Mouse (Mus musculus) kidney, adult 2 months (tissue): ENCODE data around the gene Arf6.

ENCODE experiments used
- CTCF ChIP-seq: fragments of 200-500 bp; conservative IDR thresholded peaks from 2 replicates; pipeline ENCODE4 v1.5.1; 2011; ENCODE audit warnings: low read depth, mild to moderate bottlenecking, control low read depth, low read length, moderate library complexity, mixed read lengths; ENCODE audit not compliant: insufficient read depth, insufficient read length
- POLR2A ChIP-seq: fragments of 200-500 bp; IDR thresholded peaks from one replicate; pipeline ENCODE4 v1.6.1; 2011; ENCODE audit warnings: low read depth, low read length, control low read depth

DNA sequence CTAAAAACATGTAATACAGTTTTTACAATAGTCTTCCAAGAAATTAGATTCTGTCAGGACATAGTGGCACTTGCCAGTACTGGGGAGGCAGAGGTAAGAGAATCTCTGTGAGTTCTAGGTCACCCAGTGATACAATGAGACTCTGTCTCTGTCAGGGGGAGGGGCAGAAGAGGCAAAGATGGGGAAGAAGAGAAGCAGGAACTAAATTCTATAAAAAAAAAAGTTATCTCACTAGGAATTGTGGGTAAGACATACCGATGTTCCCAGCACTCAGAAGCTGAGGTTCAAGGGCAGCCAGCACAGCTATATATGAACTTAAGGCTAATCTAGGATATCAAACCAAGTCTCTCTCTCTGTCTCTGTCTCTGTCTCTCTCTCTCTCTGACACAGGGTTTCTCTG is 39.8 kb upstream of the Arf6 start:
- TF ChIP-seq CTCF (no peak), POLR2A (no peak)
